Mouse (Mus musculus) ES-Bruce4 (cell line): ENCODE results near the gene Atxn7l2.

ENCODE experiments used
- CTCF ChIP-seq: IDR thresholded peaks from one replicate; pipeline ENCODE4 v1.8.1; 2011; ENCODE audit warnings: low read depth, low read length
- EP300 ChIP-seq: IDR thresholded peaks from 2 replicates; pipeline ENCODE4 v1.6.1; 2011; ENCODE audit warnings: low read depth, low read length; ENCODE audit not compliant: insufficient read depth
- POLR2A ChIP-seq: IDR thresholded peaks from one replicate; pipeline ENCODE4 v1.8.1; 2011; ENCODE audit warnings: low read length; ENCODE audit not compliant: insufficient read depth

DNA sequence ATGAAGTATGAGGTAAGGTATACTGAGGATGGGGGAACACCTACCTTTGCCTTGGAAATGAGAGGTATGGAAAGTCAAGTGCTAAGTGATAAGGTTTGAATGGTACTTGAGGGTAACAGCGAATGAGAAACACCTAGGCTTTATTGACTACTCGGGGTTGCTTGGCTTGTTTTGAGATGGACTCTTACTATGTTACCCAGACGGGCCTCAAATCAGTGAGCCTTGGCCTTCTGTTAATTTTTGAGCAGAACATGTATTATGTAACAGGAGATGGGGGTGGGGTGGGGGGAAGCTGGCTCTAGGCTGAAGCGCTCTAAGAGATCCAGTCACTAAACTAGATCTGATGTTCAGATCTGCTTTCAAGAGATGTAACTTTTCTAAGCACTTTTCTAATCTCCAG lies 20.9 kb upstream of the Atxn7l2 start:
- no peak for TF ChIP-seq CTCF
- no peak for TF ChIP-seq EP300
- no peak for TF ChIP-seq POLR2A
